Mouse (Mus musculus): ENCODE measurements at regions not wholly inside any gene's neighbourhood (a gene's known extent, or its start where the extent isn't known, plus 50 kb on each side); places are given as distances from the start of the nearest gene placed in this dataset.

GRCm38 (mm10) chr6:92993647-92994046 is 50.4 kb upstream of the Adamts9 start:
- Histone ChIP-seq H3K4me3 (replicated peaks; ENCODE audit: low read length) (no peak overlapping the region), H3K4me1 (replicated peaks; ENCODE audit: low read depth, low read length) (no peaks in the 10 kb centered on the region), H3K9me3 (ENCODE audit: low read length) (no peaks in the 10 kb centered on the region), H3K27me3 (ENCODE audit: insufficient read depth, low read length) (no peaks in the 10 kb centered on the region), H3K36me3 (ENCODE audit: insufficient read depth, low read length) (no peaks in the 10 kb centered on the region)
- TF ChIP-seq CTCF (conservative IDR thresholded peaks at IDR 0.05; ENCODE audit: low read length) (no peak), NANOG (IDR thresholded peaks at IDR 0.05; ENCODE audit: borderline replicate concordance, low read length) (no peak), POU5F1 (IDR thresholded peaks at IDR 0.05; ENCODE audit: borderline replicate concordance, low read length) (no peak)
